Mouse (Mus musculus): ENCODE data around the gene Zfp768. TPM values are rescaled to one million over a fixed set of nuclear protein-coding genes. Genes with fewer than 3 reads are reported as not detected.

Gene Zfp768
- total and polyA plus RNA-seq, 2 experiments from 2014 or later, result 14.9 to 56.3 TPM

GRCm38 (mm10) chr7:127326685-127327084 is 18.7 kb downstream of the Zfp768 start:
- Histone ChIP-seq H3K9me3 (ENCODE audit: low read length) (no peaks in the 10 kb centered on the region), H3K27ac (ENCODE audit: low read depth, low read length) (no peak overlapping the region), H3K36me3 (ENCODE audit: insufficient read depth, low read length) (no peaks in the 10 kb centered on the region), H3K4me2 (ENCODE audit: low read depth, low read length, poor library complexity, severe bottlenecking) (no peak overlapping the region), H3K4me1 (ENCODE audit: insufficient read depth, low read length) (no peaks in the 10 kb centered on the region), H3K27me3 (ENCODE audit: insufficient read depth, low read length) (no peaks in the 10 kb centered on the region), H3K9ac (replicated peaks; ENCODE audit: low read length, poor library complexity, severe bottlenecking) (no peak overlapping the region), H3K4me3 (ENCODE audit: low read depth, low read length) (no peak overlapping the region)
- no CpG with 5 or more reads among the region's 2 CpGs for WGBS
- ATAC-seq (ENCODE audit: low FRiP score), result 0 out of 2 replicates have a peak, but pooled peaks have one; percentile 58
- TF ChIP-seq CTCF (IDR thresholded peaks at IDR 0.05), result no peak
- DNase-seq (ENCODE audit: low spot score), result peak; percentile 84

GRCm38 (mm10) chr7:127325550-127325949 is 19.8 kb downstream of the Zfp768 start:
- no peak for ATAC-seq (ENCODE audit: low FRiP score)

GRCm38 (mm10) chr7:127324944-127325343 is 20.4 kb downstream of the Zfp768 start:
- Histone ChIP-seq H3K4me2 (ENCODE audit: low read depth, low read length, poor library complexity, severe bottlenecking) (no peak overlapping the region), H3K27me3 (ENCODE audit: insufficient read depth, low read length) (no peaks in the 10 kb centered on the region), H3K27ac (ENCODE audit: low read depth, low read length) (no peak overlapping the region), H3K4me3 (ENCODE audit: low read depth, low read length) (no peak overlapping the region), H3K36me3 (ENCODE audit: insufficient read depth, low read length) (no peaks in the 10 kb centered on the region), H3K4me1 (ENCODE audit: insufficient read depth, low read length) (no peaks in the 10 kb centered on the region), H3K9ac (replicated peaks; ENCODE audit: low read length, poor library complexity, severe bottlenecking) (no peak overlapping the region), H3K9me3 (ENCODE audit: low read length) (no peaks in the 10 kb centered on the region)
- no peak for ATAC-seq (ENCODE audit: low FRiP score)
- TF ChIP-seq CTCF (IDR thresholded peaks at IDR 0.05), result no peak
- 90% methylated on average over 7 of the region's 7 CpGs for WGBS
- DNase-seq (ENCODE audit: low spot score), result no peak

More at GRCm38 (mm10) chr7:127325550-127325949, 19.8 kb downstream of the Zfp768 start:
- H3K27me3 ChIP-seq (ENCODE audit: insufficient read depth, low read length), result no peaks in the 10 kb centered on the region
- no peak overlapping the region for H3K4me3 ChIP-seq (ENCODE audit: low read depth, low read length)
- no peak overlapping the region for H3K27ac ChIP-seq (ENCODE audit: low read depth, low read length)
- TF ChIP-seq CTCF (IDR thresholded peaks at IDR 0.05), result no peak
- 86% methylated on average over 8 of the region's 8 CpGs for WGBS
- H3K9me3 ChIP-seq (ENCODE audit: low read length), result no peaks in the 10 kb centered on the region
- no peaks in the 10 kb centered on the region for H3K4me1 ChIP-seq (ENCODE audit: insufficient read depth, low read length)
- no peak for DNase-seq (ENCODE audit: low spot score)
- H3K4me2 ChIP-seq (ENCODE audit: low read depth, low read length, poor library complexity, severe bottlenecking), result no peak overlapping the region
- H3K9ac ChIP-seq (replicated peaks; ENCODE audit: low read length, poor library complexity, severe bottlenecking), result no peak overlapping the region
- no peaks in the 10 kb centered on the region for H3K36me3 ChIP-seq (ENCODE audit: insufficient read depth, low read length)

GRCm38 (mm10) chr7:127322085-127322484 is 23.3 kb downstream of the Zfp768 start:
- no peak overlapping the region for H3K4me3 ChIP-seq (ENCODE audit: low read depth, low read length)
- no peaks in the 10 kb centered on the region for H3K9me3 ChIP-seq (ENCODE audit: low read length)
- ATAC-seq (ENCODE audit: low FRiP score) (no peak), DNase-seq (ENCODE audit: low spot score) (no peak)
- no peaks in the 10 kb centered on the region for H3K27me3 ChIP-seq (ENCODE audit: insufficient read depth, low read length)
- no peaks in the 10 kb centered on the region for H3K36me3 ChIP-seq (ENCODE audit: insufficient read depth, low read length)
- WGBS, result 43% methylated on average over 5 of the region's 5 CpGs
- H3K4me2 ChIP-seq (ENCODE audit: low read depth, low read length, poor library complexity, severe bottlenecking), result no peak overlapping the region
- H3K27ac ChIP-seq (ENCODE audit: low read depth, low read length), result no peak overlapping the region
- no peak overlapping the region for H3K9ac ChIP-seq (replicated peaks; ENCODE audit: low read length, poor library complexity, severe bottlenecking)
- H3K4me1 ChIP-seq (ENCODE audit: insufficient read depth, low read length), result no peaks in the 10 kb centered on the region
- peak; percentile 33; the same call in 1 of the 2 replicates for TF ChIP-seq CTCF (IDR thresholded peaks at IDR 0.05)

GRCm38 (mm10) chr7:127321106-127321505 is 24.3 kb downstream of the Zfp768 start:
- Histone ChIP-seq H3K9ac (replicated peaks; ENCODE audit: low read length, poor library complexity, severe bottlenecking) (no peak overlapping the region), H3K27ac (ENCODE audit: low read depth, low read length) (no peak overlapping the region), H3K4me2 (ENCODE audit: low read depth, low read length, poor library complexity, severe bottlenecking) (no peak overlapping the region), H3K36me3 (ENCODE audit: insufficient read depth, low read length) (no peaks in the 10 kb centered on the region), H3K9me3 (ENCODE audit: low read length) (no peaks in the 10 kb centered on the region), H3K4me3 (ENCODE audit: low read depth, low read length) (no peak overlapping the region), H3K4me1 (ENCODE audit: insufficient read depth, low read length) (no peaks in the 10 kb centered on the region), H3K27me3 (ENCODE audit: insufficient read depth, low read length) (no peaks in the 10 kb centered on the region)
- no peak for DNase-seq (ENCODE audit: low spot score)
- 76% methylated on average over 4 of the region's 4 CpGs for WGBS
- no peak for ATAC-seq (ENCODE audit: low FRiP score)
- no peak for TF ChIP-seq CTCF (IDR thresholded peaks at IDR 0.05)

GRCm38 (mm10) chr7:127313912-127314311 is 31.5 kb downstream of the Zfp768 start:
- DNase-seq (ENCODE audit: low spot score) (no peak), ATAC-seq (ENCODE audit: low FRiP score) (no peak)
- WGBS, result 28% methylated on average over 8 of the region's 8 CpGs
- H3K4me2 ChIP-seq (ENCODE audit: low read depth, low read length, poor library complexity, severe bottlenecking), result no peak overlapping the region
- no peak overlapping the region for H3K27ac ChIP-seq (ENCODE audit: low read depth, low read length)
- no peak overlapping the region for H3K4me3 ChIP-seq (ENCODE audit: low read depth, low read length)
- H3K9ac ChIP-seq (replicated peaks; ENCODE audit: low read length, poor library complexity, severe bottlenecking), result no peak overlapping the region
- H3K9me3 ChIP-seq (ENCODE audit: low read length), result no peaks in the 10 kb centered on the region
- 0 out of 2 replicates have a peak, but pooled peaks cover 3% of the 10 kb centered on the region for H3K27me3 ChIP-seq (ENCODE audit: insufficient read depth, low read length)
- TF ChIP-seq CTCF (IDR thresholded peaks at IDR 0.05), result no peak
- H3K4me1 ChIP-seq (ENCODE audit: insufficient read depth, low read length), result no peaks in the 10 kb centered on the region
- H3K36me3 ChIP-seq (ENCODE audit: insufficient read depth, low read length), result no peaks in the 10 kb centered on the region

All from midbrain, postnatal 0 days (tissue).